Mouse (Mus musculus): Measurements from ENCODE around the gene Gatc. TPM values are rescaled to one million over a fixed set of nuclear protein-coding genes. Genes with fewer than 3 reads are reported as not detected.
A peak's percentile ranks its signal among the peaks of the same experiment; 100 is the strongest.
"Not testable (repeated sequence)": the region's sequence is repeated elsewhere in the genome, so short reads cannot be mapped to it uniquely, and the experiment has no call there.

Gatc gene
- polyA plus RNA-seq (2011; ENCODE audit: insufficient read depth, insufficient read length, low read depth, missing spikeins) = 12.9 and 17.3 TPM in 2 replicates

DNA sequence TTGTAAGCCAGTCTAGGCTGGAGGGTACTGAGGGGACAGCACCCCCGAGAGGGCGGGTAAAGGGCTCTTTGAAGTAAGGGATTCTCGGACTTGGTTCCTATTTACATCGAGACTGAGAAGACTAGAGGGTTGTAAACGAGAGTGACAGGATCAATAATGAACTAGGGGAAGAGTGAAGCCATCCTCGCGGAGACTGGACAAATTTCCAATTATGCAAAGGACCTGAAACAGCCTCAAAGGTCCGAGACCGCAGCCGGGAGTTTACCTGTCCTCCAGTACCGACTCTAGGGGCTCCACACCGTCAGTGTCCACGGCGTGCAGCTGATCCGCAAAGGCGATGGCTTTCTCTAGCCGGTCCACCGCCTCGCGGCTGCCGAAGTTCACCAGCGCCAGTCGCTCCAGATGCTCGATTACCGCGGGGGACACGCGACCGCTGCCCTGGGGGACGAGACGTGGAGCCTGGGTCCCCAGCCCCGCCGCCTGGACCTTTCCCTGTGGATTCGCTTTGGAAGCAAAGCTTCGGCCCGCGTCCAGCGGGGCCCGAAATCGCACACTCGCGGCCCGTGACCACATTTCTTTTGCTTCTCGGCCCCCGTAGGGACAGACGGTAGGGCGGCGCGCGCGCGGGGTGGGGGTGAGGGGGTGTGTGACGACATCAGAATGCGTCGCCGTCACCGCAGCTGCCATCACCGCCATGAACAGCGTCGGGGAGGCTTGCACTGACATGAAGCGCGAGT lies at the start of gene Gatc, which contains the start of gene Triap1:
TSS of gene Gatc (minus strand) at position 602 of the 737 bp plus-strand sequence.
TSS of gene Triap1 (plus strand) at position 649 of the 737 bp plus-strand sequence.
- Histone ChIP-seq H3K4me3 (ENCODE audit: low read depth, low read length) (peak within 1 kb of the TSS; percentile 76), H3K36me3 (ENCODE audit: control insufficient read depth, insufficient read depth, low read length, poor library complexity, severe bottlenecking) (peaks cover 31% of the 10 kb centered on the region)
- TF ChIP-seq EP300 (IDR thresholded peaks at IDR 0.05; ENCODE audit: insufficient read depth, low read depth, low read length) (peak; percentile 70; the same call in 1 of the 2 replicates), CTCF (IDR thresholded peaks at IDR 0.05; ENCODE audit: low read depth, low read length) (no peak), POLR2A (IDR thresholded peaks at IDR 0.05; ENCODE audit: insufficient read depth, low read length) (peak; percentile 34)

DNA sequence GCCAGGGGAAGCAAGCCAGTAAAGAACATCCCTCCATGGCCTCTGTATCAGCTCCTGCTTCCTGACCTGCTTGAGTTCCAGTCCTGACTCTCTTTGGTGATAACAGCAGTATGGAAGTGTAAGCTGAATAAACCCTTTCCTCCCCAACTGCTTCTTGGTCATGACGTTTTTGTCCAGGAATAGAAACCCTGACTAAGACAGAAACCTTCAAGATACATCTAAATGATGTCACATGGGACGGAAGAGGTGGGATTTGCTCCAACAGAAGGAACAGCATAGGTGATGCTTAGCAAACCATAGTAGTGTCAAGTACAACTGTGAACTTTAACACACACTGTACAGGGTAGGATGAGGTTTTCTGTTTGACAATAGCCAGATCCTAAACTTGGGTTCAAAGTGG lies 37.9 kb upstream of the Gatc start:
- H3K9me3 ChIP-seq (replicated peaks; ENCODE audit: control insufficient read depth, insufficient read depth, low read length, poor library complexity, severe bottlenecking); H3K9ac ChIP-seq (ENCODE audit: low read depth, poor library complexity, severe bottlenecking); H3K4me1 ChIP-seq (ENCODE audit: control insufficient read depth, insufficient read depth, low read length); H3K36me3 ChIP-seq (ENCODE audit: control insufficient read depth, insufficient read depth, low read length, poor library complexity, severe bottlenecking); H3K27ac ChIP-seq (ENCODE audit: insufficient read depth, low read length); H3K4me3 ChIP-seq (ENCODE audit: low read depth, low read length); H3K27me3 ChIP-seq (ENCODE audit: control insufficient read depth, insufficient read depth, low read length, poor library complexity, severe bottlenecking): not testable (repeated sequence)

More for the DNA sequence above, at the start of gene Gatc, which contains the start of gene Triap1:
- Histone ChIP-seq H3K27me3 (ENCODE audit: control insufficient read depth, insufficient read depth, low read length, poor library complexity, severe bottlenecking) (no peaks in the 10 kb centered on the region), H3K27ac (ENCODE audit: insufficient read depth, low read length) (no peak within 1 kb of the TSS), H3K9me3 (replicated peaks; ENCODE audit: control insufficient read depth, insufficient read depth, low read length, poor library complexity, severe bottlenecking) (no peaks in the 10 kb centered on the region), H3K9ac (ENCODE audit: low read depth, poor library complexity, severe bottlenecking) (peak within 1 kb of the TSS; percentile 80), H3K4me1 (ENCODE audit: control insufficient read depth, insufficient read depth, low read length) (no peaks in the 10 kb centered on the region)

DNA sequence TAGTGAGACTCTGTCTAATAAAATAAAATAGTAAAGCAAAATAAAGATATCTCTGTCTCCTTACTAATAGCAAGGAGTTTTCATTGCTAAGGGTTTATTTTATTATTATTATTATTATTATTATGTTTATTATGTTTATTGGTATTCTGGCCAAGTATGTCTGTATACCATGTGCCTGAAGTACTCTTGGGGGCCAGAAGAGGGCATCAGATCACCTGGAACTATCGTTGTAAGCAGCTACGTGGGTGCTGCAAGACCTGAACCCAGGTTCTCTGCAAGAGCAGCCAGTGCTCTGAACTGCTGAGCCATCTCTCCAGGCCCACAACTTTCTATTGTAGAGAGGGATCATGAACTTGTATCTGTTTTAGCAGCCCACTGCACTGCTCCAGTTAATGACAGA lies 34.5 kb upstream of the Gatc start:
- Histone ChIP-seq H3K27ac (ENCODE audit: insufficient read depth, low read length) (no peak overlapping the region), H3K27me3 (ENCODE audit: control insufficient read depth, insufficient read depth, low read length, poor library complexity, severe bottlenecking) (no peaks in the 10 kb centered on the region), H3K4me3 (ENCODE audit: low read depth, low read length) (no peak overlapping the region), H3K4me1 (ENCODE audit: control insufficient read depth, insufficient read depth, low read length) (peaks cover 8% of the 10 kb centered on the region), H3K9ac (ENCODE audit: low read depth, poor library complexity, severe bottlenecking) (no peak overlapping the region), H3K9me3 (replicated peaks; ENCODE audit: control insufficient read depth, insufficient read depth, low read length, poor library complexity, severe bottlenecking) (no peaks in the 10 kb centered on the region), H3K36me3 (ENCODE audit: control insufficient read depth, insufficient read depth, low read length, poor library complexity, severe bottlenecking) (no peaks in the 10 kb centered on the region)
- TF ChIP-seq CTCF (IDR thresholded peaks at IDR 0.05; ENCODE audit: low read depth, low read length) (peak; percentile 57), POLR2A (IDR thresholded peaks at IDR 0.05; ENCODE audit: insufficient read depth, low read length) (no peak)

DNA sequence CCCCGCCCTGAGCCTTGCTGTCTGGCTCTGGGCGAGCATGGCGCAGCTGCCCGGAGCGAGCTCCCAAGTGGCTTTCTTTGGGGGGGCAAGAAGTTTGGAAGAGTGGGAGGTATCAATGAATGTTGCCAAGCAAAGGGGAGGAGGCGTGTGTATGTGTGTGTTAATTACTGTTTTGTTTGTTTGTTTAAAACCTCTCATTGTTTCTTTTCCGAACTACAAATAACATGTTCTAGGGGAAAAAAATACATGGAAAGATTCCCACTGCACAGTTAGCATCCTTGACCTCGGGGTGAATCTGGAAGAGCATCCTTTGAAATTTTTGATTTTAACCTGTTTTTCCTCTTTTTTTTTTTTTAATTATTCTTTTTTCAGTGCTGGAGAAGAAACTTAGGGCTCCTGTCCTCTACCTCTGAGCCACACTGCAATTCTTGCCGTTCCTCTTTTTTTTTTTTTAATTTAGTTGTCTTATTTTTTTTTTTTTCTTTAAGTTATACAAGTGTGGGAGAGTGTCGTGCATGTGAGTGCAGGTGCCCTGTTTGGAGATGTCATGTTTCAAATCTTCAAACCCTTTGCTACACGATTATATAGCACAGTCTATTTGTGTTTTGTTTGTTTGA lies 33.3 kb upstream of the Gatc start:
- no peak overlapping the region for H3K4me3 ChIP-seq (ENCODE audit: low read depth, low read length)
- peaks cover 8% of the 10 kb centered on the region for H3K4me1 ChIP-seq (ENCODE audit: control insufficient read depth, insufficient read depth, low read length)
- 0 out of 2 replicates have a peak overlapping the region, but pooled peaks have one; percentile 48 for H3K27ac ChIP-seq (ENCODE audit: insufficient read depth, low read length)
- no peak for TF ChIP-seq CTCF (IDR thresholded peaks at IDR 0.05; ENCODE audit: low read depth, low read length)
- no peak for TF ChIP-seq POLR2A (IDR thresholded peaks at IDR 0.05; ENCODE audit: insufficient read depth, low read length)
- TF ChIP-seq EP300 (IDR thresholded peaks at IDR 0.05; ENCODE audit: insufficient read depth, low read depth, low read length) = no peak
- H3K36me3 ChIP-seq (ENCODE audit: control insufficient read depth, insufficient read depth, low read length, poor library complexity, severe bottlenecking) = no peaks in the 10 kb centered on the region
- no peaks in the 10 kb centered on the region for H3K9me3 ChIP-seq (replicated peaks; ENCODE audit: control insufficient read depth, insufficient read depth, low read length, poor library complexity, severe bottlenecking)
- peak overlapping the region; percentile 32; the same call in 1 of the 2 replicates for H3K9ac ChIP-seq (ENCODE audit: low read depth, poor library complexity, severe bottlenecking)
- no peaks in the 10 kb centered on the region for H3K27me3 ChIP-seq (ENCODE audit: control insufficient read depth, insufficient read depth, low read length, poor library complexity, severe bottlenecking)

DNA sequence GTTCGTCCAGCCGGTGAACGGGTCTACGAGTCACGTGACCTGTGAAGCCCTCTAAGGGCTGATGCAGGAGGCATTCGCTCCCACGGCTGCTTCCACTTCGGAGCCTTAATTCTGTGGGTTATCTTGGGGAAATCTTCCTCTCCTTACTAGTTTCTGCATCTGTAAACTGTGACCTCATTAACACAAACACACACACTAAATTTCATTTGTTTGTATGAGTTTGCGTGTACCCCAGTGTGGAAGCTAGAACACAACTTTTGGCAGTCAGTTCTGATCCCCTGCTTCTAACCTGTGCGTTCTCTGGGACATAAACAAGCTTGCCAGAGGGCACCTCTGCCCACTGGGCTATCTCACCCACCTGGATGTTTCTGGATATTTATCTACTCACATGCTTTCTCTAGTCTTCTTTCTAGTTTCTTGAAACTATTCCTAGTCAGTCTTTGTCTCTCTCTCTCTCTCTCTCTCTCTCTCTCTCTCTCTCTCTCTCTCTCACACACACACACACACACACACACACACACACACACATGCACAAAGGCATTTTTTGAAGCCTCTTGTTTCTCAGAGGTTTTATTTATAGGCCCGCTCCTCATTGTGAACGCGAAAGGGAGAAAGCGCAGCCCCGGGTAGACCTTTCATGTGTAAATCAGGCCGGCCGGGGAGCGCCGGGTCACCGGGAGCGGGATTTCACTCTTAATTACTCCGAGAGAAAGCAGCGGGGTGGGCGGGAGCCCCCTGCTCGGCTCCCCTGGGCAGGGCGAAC lies 32.6 kb upstream of the Gatc start:
- Histone ChIP-seq H3K9me3 (replicated peaks; ENCODE audit: control insufficient read depth, insufficient read depth, low read length, poor library complexity, severe bottlenecking) (no peaks in the 10 kb centered on the region), H3K27me3 (ENCODE audit: control insufficient read depth, insufficient read depth, low read length, poor library complexity, severe bottlenecking) (no peaks in the 10 kb centered on the region), H3K36me3 (ENCODE audit: control insufficient read depth, insufficient read depth, low read length, poor library complexity, severe bottlenecking) (no peaks in the 10 kb centered on the region), H3K4me3 (ENCODE audit: low read depth, low read length) (no peak overlapping the region), H3K27ac (ENCODE audit: insufficient read depth, low read length) (peak overlapping the region; percentile 89), H3K4me1 (ENCODE audit: control insufficient read depth, insufficient read depth, low read length) (peaks cover 8% of the 10 kb centered on the region), H3K9ac (ENCODE audit: low read depth, poor library complexity, severe bottlenecking) (peak overlapping the region; percentile 32; the same call in 1 of the 2 replicates)
- TF ChIP-seq EP300 (IDR thresholded peaks at IDR 0.05; ENCODE audit: insufficient read depth, low read depth, low read length) = peak; percentile 79
- no peak for TF ChIP-seq CTCF (IDR thresholded peaks at IDR 0.05; ENCODE audit: low read depth, low read length)
